Mouse (Mus musculus) MEL (cell line): ENCODE results near the gene Vegfb.

ENCODE experiments used
- CTCF ChIP-seq, 3 experiments: IDR thresholded peaks in 2 of 3; conservative IDR thresholded peaks in 1 of 3; 2 replicates each; pipeline ENCODE4 v1.5.1; 2011 to 2012; ENCODE audit warnings: low read length in 3 of 3, low read depth in 2 of 3, mild to moderate bottlenecking in 2 of 3, improper control_type of control experiment in 1 of 3, inconsistent platforms in 1 of 3, mixed read lengths in 1 of 3, moderate library complexity in 1 of 3; ENCODE audit not compliant: control insufficient read depth in 1 of 3, insufficient read depth in 1 of 3, poor library complexity in 1 of 3, severe bottlenecking in 1 of 3
- ELF1 ChIP-seq: IDR thresholded peaks from 2 replicates; pipeline ENCODE4 v1.6.1; 2014; ENCODE audit warnings: low read depth, mild to moderate bottlenecking, inconsistent platforms, low read length, improper control_type of control experiment, moderate library complexity
- JUND ChIP-seq: IDR thresholded peaks from 2 replicates; pipeline ENCODE4 v1.6.1; 2011; ENCODE audit warnings: low read depth, mild to moderate bottlenecking, improper control_type of control experiment, low read length
- MAFK ChIP-seq: IDR thresholded peaks from 2 replicates; pipeline ENCODE4 v1.6.1; 2011; ENCODE audit warnings: low read depth, mild to moderate bottlenecking, low read length, improper control_type of control experiment, borderline replicate concordance
- POLR2A ChIP-seq, 2 experiments: IDR thresholded peaks; 2 replicates each; pipeline ENCODE4 v1.6.1; 2011 to 2012; ENCODE audit warnings: low read length in 2 of 2, mild to moderate bottlenecking in 2 of 2, control low read depth in 1 of 2, improper control_type of control experiment in 1 of 2, low read depth in 1 of 2, moderate library complexity in 1 of 2; ENCODE audit not compliant: control insufficient read depth in 1 of 2, insufficient read depth in 1 of 2, poor library complexity in 1 of 2
- TBP ChIP-seq: IDR thresholded peaks from 2 replicates; pipeline ENCODE4 v1.8.0; 2011; ENCODE audit warnings: low read depth, low read length, improper control_type of control experiment
- TCF12 ChIP-seq: IDR thresholded peaks from 2 replicates; pipeline ENCODE4 v1.6.1; 2014; ENCODE audit warnings: low read depth, mild to moderate bottlenecking, inconsistent platforms, low read length, improper control_type of control experiment, moderate library complexity
- USF1 ChIP-seq: IDR thresholded peaks from 2 replicates; pipeline ENCODE4 v1.6.1; 2014; ENCODE audit warnings: low read depth, mild to moderate bottlenecking, inconsistent platforms, low read length, improper control_type of control experiment, moderate library complexity
- USF2 ChIP-seq, 2 experiments: IDR thresholded peaks; 2 replicates each; pipeline ENCODE4 v1.6.1; 2011 to 2012; ENCODE audit warnings: improper control_type of control experiment in 2 of 2, low read length in 2 of 2, borderline replicate concordance in 1 of 2, inconsistent platforms in 1 of 2, low read depth in 1 of 2, mild to moderate bottlenecking in 1 of 2; ENCODE audit not compliant: insufficient read depth in 1 of 2
- ZC3H11A ChIP-seq: IDR thresholded peaks from 2 replicates; pipeline ENCODE4 v1.6.1; 2012; ENCODE audit warnings: low read depth, mild to moderate bottlenecking, inconsistent platforms, low read length, improper control_type of control experiment
- ZKSCAN1 ChIP-seq: IDR thresholded peaks from 2 replicates; pipeline ENCODE4 v1.6.1; 2012; ENCODE audit warnings: low read depth, mild to moderate bottlenecking, inconsistent platforms, low read length, improper control_type of control experiment, moderate library complexity
- ZNF384 ChIP-seq: IDR thresholded peaks from 2 replicates; pipeline ENCODE4 v1.6.1; 2012; ENCODE audit warnings: low read depth, mild to moderate bottlenecking, inconsistent platforms, low read length, improper control_type of control experiment

DNA sequence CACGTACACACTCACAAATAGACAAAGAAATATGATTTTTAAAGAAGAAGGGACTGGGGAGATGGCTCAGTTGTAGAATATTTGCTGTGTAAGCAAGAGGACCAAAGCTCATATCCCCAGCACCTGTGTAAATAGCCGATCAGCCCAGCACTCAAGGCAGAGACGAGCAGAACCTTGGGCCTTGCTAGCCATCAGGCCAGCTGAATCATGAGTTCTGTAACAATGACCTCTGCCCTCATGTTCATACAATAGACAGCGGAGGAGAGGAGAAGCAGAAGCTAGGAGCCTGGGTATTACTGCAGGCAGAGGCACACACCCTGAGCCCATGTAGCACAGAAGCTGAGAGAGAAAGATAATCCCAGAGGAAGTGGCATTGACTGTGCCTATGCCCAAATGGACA is 25.0 kb upstream of the Vegfb start:
- TF ChIP-seq MAFK (no peak), TCF12 (no peak), ZC3H11A (no peak), CTCF (IDR thresholded peaks at IDR 0.05 in 2 of 3, conservative IDR thresholded peaks at IDR 0.05 in 1 of 3; ENCODE audit: control insufficient read depth in 1 of 3, insufficient read depth in 1 of 3, low read depth in 2 of 3, low read length in 3 of 3, poor library complexity in 1 of 3, severe bottlenecking in 1 of 3) (no peak), ELF1 (no peak), USF2 (IDR thresholded peaks at IDR 0.05; ENCODE audit: borderline replicate concordance in 1 of 2, insufficient read depth in 1 of 2, low read depth in 1 of 2, low read length in 2 of 2) (no peak), TBP (no peak), USF1 (no peak), ZKSCAN1 (no peak), POLR2A (IDR thresholded peaks at IDR 0.05; ENCODE audit: control insufficient read depth in 1 of 2, insufficient read depth in 1 of 2, low read depth in 1 of 2, low read length in 2 of 2, poor library complexity in 1 of 2) (no peak), ZNF384 (no peak), JUND (no peak)
